Mouse (Mus musculus) c-Kit-positive CD71-positive TER-119-positive erythroid progenitor cells, embryonic 14.5 days (primary cell): Measurements from ENCODE around the gene Ube2j2.

Source experiments
- DNase-seq: peaks from one replicate; pipeline ENCODE4 v3.0.0-alpha.2; 2013; ENCODE audit warnings: low spot score

The Ube2j2 gene

DNA sequence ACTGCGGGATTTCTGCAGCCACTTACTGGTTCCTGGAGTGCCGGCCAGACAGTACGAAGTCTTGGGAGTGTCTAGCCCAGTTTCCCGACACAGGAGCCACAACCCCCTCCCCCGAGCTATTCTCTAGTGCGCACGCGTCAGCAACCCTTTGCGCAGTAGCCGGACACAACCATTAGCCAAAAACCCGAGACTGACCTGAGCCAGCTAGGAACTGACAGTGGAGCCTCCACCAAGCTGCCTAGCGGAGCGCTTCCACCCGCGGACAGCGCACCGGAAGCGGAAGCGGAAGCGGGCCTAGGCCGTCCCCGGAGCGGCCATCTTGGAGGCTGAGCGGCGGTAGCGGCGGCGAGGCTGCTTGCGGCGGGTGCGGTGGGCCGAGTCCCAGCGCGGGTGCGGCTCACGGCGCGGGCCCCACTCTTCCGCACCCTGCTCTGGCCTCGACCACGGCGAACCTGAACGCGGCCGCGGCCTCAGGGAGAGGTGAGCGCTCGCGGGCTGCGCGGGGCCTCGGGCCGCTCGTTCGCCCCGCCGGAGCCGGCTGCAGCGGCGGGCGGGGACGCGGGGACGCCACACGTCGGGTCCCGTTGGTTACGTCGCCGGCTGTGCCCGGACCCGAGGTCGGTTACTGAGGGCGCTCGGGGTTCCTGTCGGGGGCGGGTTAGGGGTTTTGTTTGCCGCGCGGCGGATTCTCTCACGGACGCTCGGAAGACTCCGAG is at the start of gene Ube2j2:
TSS of gene Ube2j2 (plus strand) at position 298 of the 716 bp plus-strand sequence.
- peak; percentile 86 for DNase-seq

DNA sequence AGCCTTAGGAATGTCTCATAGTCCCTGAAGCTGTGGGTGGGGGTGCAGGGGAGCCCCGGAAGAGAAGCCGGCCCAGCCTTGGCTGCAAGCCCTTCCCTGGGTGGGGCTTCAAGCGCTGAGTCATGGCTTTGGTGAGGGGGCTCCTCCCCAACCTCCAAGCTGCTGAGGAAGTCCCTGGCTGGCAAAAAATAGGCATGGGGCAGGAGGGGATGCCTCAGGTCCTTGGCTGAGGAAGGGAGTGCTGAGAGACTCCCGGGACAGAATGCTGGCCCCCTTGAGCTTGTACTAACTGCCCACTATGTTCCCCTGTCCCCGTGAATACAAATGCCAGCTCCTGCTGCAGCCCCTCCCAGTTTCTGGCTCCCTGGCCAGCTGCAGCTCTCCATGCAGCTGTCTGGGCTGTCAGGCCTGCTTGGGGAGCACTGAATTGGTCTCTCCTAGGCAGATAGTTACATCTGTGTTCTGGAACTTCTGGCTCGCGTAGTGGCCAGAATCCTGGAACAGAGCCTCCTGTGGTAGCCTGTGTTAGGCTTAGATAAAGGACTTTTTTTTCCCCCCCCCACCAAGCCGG is 49.2 kb upstream of the Ube2j2 start:
- peak; percentile 65 for DNase-seq

GRCm38 (mm10) chr4:155895216-155895615 is 48.4 kb upstream of the Ube2j2 start:
- no peak for DNase-seq

DNA sequence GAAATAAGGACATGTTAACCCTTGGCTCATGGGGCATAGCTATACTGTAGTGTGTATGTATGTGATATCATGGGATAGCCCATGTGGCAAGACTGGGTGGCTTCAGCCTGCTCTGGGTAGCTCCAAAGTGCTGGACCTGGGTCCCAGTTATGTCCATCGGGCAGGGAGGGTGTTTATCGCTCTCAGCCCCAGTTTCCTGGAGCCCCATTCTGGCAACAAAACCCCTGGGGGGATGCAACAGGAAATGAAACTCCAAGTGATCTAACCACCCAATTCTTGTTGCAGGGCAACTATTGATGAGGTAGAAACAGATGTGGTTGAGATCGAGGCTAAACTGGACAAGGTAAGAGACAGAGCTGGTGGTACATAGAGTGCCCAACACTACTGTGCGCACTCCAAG is 47.8 kb upstream of the Ube2j2 start:
- no peak for DNase-seq

- no peak for DNase-seq
Measured at GRCm38 (mm10) chr4:155896461-155896860, 47.2 kb upstream of the Ube2j2 start.

GRCm38 (mm10) chr4:155898318-155898717 is 45.3 kb upstream of the Ube2j2 start:
- no peak for DNase-seq

DNA sequence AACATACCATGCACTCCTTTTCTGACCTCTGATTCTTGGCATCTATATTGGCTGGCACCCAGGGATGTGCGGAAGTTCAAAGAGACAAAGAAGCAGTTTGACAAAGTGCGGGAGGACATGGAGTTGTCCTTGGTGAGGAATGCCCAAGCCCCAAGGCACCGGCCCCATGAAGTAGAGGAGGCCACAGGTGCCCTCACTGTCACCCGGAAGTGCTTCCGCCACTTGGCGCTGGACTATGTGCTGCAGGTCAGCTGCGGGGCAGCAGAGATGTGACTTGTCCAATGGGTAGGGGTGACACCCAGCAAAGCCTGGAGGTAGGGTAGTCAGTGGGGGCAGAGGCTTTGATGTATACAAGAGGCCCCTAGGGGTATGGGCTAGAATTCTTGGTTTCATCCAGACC is 44.3 kb upstream of the Ube2j2 start:
- no peak for DNase-seq

DNA sequence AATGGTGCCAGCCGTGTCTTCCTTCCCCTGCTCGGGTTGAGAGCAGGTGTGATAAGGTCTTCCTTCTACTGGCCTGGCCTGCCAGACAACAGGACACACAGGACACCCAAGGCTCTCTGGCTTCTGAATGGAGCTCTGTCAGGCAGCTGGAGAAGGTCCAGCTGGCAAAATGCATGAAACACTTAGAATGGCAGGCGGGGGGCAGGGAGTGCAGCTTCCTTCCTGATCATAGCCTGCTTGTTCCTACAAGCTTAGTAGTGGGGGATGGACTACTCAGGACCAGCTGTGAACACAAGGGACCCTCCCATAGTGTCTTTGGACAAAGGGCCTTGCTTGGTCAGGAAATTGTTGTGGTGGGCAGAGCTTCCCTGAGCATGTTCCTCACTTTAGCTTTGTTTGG is 42.4 kb upstream of the Ube2j2 start:
- no peak for DNase-seq

DNA sequence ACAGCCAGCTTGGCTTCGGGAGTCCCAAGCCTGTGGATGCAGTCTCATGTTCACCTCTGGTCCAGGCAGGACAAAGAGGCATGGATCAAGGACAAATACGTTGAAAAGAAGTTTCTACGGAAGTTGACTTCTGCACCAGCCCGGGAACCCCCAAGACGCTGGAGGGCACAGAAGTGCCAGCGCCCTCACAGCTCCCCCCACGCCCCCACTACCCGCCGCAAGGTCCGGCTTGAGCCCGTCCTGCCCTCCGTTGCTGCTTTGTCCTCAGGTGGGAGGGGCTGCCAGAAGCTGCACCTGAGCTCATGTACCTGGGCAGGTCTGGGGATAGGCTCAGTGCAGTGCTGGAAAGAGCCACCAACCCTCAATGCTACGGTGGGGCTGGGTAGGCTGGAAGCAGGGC is 40.4 kb upstream of the Ube2j2 start:
- no peak for DNase-seq

GRCm38 (mm10) chr4:155904318-155905102 is 39.1 kb upstream of the Ube2j2 start:
- DNase-seq: no peak

DNA sequence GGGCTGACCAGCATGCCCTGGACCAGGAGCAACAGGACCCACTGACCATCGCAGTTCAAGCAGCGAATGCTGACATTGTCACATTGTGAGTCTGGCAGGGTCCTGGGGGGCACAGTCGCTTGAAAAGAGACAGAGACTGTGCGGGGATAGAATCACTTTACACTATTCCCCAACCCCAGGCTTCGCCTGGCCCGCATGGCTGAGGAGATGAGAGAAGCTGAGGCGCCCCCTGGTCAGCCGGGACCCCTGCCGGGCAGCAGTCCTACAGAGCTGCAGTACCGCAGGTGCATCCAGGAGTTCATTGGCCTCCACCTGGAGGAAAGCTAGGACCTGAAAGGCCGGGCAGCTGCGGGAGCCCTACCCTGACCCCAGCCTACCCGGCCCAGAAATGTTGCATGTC is 38.0 kb upstream of the Ube2j2 start:
- no peak for DNase-seq

DNA sequence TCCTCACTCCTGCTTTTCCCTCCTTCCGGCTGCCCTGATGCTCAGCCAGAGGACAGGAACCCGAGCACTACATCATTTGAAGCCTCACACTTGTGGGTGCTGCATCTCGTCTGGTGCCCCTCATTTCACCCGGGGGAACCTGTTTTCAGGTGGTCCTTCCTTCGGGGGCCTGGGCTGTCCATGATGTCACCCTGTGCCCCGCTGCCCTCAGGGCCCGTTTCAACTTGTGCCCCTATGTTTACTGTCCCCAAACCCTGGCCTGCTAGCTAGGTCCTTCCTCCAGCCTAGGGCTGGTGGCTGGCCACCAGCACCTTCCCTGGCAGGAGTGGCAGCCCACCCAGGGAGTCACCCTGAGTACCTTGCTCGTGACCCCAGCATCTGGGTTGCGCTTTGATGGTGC is 37.5 kb upstream of the Ube2j2 start:
- no peak for DNase-seq

- no peak for DNase-seq
Measured at GRCm38 (mm10) chr4:155907003-155907402, 36.6 kb upstream of the Ube2j2 start.

- no peak for DNase-seq
Measured at GRCm38 (mm10) chr4:155908281-155908680, 35.4 kb upstream of the Ube2j2 start.

- no peak for DNase-seq
Measured at GRCm38 (mm10) chr4:155908751-155909150, 34.9 kb upstream of the Ube2j2 start.

DNA sequence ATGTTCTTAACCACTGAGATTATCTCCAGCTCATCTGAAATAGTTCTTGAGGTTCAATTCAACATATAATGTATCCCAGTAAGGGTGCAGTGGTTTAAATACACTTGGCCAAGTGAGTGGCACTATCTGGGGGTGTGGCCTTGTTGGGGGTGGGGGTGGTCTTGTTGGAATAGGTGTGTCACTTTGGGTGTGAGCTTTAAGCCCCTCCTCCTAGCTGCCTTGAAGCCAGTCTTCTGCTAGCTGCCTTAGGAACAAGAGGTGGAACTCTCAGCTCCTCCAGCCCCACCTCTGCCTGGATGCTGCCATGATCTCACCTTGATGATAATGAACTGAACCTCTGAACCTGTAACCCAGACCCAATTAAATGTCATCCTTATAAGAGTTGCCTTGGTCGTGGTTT is 11.6 kb upstream of the Ube2j2 start:
- no peak for DNase-seq

GRCm38 (mm10) chr4:155943049-155943452 is 580 bp upstream of the Ube2j2 start:
- DNase-seq: no peak

GRCm38 (mm10) chr4:155944271-155944670 is 640 bp downstream of the Ube2j2 start:
- DNase-seq: no peak

DNA sequence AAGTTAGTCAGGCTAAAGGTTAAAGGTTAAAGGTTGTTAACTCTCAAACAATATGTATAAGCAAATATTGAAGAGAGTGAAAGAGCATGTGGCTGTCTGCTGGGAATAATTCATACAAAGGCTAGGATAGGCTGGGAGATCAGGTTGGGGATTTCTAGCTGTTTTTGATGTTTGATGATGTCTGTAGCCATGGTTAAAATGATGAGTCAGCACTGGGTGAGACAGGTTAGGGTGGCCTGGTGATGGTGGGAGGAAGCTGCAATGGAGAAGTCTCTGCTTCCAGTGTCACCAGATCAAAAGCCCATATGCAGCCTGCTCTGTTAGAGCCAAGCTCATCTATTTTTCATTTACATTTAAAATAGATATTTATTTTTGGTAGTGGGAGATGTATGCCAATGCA is 3.5 kb downstream of the Ube2j2 start:
- no peak for DNase-seq

GRCm38 (mm10) chr4:155955491-155955890 is 11.9 kb downstream of the Ube2j2 start:
- no peak for DNase-seq

GRCm38 (mm10) chr4:155959275-155959674 is 15.6 kb downstream of the Ube2j2 start:
- DNase-seq: peak; percentile 81

DNA sequence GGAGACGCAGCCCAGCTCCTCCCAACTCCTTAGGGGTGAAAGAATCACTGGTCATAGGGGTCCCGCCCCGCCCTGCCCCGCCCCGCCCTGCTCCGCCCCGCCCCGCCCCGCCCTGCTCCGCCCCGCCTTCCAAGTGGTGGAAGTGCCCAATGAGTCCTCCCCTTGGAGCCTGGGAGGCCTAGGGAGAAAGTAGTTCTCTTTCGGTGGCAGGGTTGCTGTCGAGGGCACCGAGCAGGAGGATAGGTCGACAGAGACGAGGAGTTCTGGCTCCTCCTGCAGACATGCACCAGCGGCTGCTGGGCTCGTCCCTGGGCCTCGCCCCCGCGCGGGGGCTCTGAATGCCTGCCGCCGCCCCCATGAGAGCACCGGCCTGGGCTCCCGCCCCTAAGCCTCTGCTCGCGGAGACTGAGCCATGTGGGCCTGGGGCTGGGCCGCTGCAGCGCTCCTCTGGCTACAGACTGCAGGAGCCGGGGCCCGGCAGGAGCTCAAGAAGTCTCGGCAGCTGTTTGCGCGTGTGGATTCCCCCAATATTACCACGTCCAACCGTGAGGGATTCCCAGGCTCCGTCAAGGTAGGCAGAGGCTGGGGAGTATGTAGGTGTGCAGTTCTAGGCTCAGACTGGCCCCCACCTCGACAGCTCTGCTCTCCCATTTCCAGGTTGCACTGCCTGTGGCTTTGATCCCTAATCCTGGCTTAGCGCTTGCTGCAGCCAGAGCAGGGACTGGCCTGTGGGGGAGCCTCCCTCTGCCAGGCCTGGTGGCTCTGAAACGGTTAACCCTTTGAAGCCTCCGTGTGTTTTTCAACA is 18.7 kb downstream of the Ube2j2 start, which contains the start of gene C1qtnf12:
TSS of gene C1qtnf12 (plus strand) at position 152 of the 805 bp plus-strand sequence.
- peak; percentile 58 for DNase-seq
